Mouse (Mus musculus): Measurements from ENCODE around the gene Aldoart1. TPM values are rescaled to one million over a fixed set of nuclear protein-coding genes. Genes with fewer than 3 reads are reported as not detected.

Gene Aldoart1
- not detected for total RNA-seq (2023)

DNA sequence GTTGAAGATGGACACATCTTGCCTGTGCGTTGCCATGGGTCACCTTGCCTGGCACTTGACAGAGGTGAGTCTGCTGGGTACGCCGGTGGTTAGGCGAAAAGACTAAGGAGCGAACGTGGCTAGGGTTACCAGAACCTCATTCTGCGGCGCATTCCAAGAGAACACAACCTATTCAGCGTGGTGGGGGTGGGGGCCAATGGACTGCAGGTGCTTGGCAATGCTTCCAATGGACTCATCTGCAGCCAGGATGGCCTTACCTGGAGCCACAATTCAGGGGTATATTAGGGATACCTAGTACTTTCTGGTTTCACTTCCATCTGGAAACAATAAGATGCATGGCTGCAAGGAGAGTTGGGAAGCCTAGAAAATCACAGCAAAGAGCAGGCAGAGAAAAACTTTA, at the start of gene Aldoart1:
Gene Aldoart1 (minus strand): TSS at position 101 of the 400 bp plus-strand sequence.

All from T-cell, adult 66 days (primary cell).